8 mouse cellular contexts compared by ENCODE assay signal in the genomic region with DNA sequence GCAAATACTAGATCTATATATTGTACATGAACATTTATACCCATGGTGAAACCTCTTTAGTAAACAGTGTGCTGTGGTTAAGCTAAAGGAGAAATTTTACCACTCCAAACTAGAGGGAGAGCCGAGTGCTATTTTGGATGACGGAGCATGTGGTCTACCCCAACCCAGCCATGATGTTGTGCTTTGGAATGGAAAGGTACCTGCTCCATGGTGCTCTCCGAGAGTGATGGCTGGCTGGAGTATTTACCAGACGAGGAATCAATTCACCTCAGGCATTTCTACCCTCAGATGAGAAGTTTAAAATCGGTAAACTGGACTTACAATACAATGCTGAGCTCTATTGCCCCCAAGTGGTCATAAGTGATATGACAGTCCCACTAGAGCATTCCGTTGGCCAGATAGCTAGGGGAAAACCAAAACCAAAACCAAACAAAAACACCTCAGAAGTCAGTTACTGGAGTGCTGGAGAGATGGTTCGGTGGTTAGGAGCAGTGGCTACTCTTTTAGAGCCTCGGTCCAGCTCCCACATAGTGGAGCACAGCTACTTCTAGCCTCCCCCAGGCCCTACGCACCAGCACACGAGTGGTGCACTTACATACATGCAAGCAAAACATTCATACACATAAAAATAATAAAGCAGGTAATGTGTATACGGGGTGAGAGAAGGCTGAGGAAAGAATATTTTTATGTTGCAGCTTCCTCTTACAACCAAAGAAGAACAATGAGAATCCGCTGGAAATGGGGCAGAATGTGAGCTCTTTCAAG.
DNase-seq lines count a peak whose midpoint lies in the region; ATAC-seq lines count a peak whose summit lies in the region.

No protein-coding gene starts in this region.

- ATAC-seq in limb, embryonic 11.5 days (ENCODE audit: insufficient number of reproducible peaks, low FRiP score, low TSS enrichment, low read depth): no peak

- 64% methylated on average over 12 of the region's 12 CpGs for WGBS in limb, embryonic 11.5 days

- H3K27ac ChIP-seq in limb, embryonic 11.5 days (replicated peaks; ENCODE audit: low read depth, low read length): no peak overlapping the region

- peak; percentile 59 for DNase-seq in ovary, postnatal 14 days (ENCODE audit: low spot score)
- DNase-seq in ovary, postnatal 36 days (ENCODE audit: low spot score): no peak
- peak; percentile 36 for DNase-seq in adrenal gland, adult 8-10 months
- peak; percentile 34 for DNase-seq in embryo, embryonic 11.5 days (ENCODE audit: low read depth, low spot score)
- peak; percentile 87 for DNase-seq in induced T-regulatory cell, adult 2 months (ENCODE audit: low read depth)
- peak; percentile 60 for DNase-seq in limb, embryonic 11.5 days (ENCODE audit: low spot score)
- DNase-seq in neural tube, embryonic 10.5 days (ENCODE audit: extremely low spot score, low spot score): peak; percentile 41
- peak; percentile 48 for DNase-seq in thymus, postnatal 4 days

- no peak overlapping the region for H3K9ac ChIP-seq in limb, embryonic 11.5 days (ENCODE audit: low read length)

- no peaks in the 10 kb centered on the region for H3K9me3 ChIP-seq in limb, embryonic 11.5 days (ENCODE audit: control insufficient read depth, low read length)

- H3K4me2 ChIP-seq in limb, embryonic 11.5 days (ENCODE audit: low read depth, severe bottlenecking): no peak overlapping the region

- no peak overlapping the region for H3K4me3 ChIP-seq in limb, embryonic 11.5 days (ENCODE audit: low read depth, low read length)

- no peaks in the 10 kb centered on the region for H3K4me1 ChIP-seq in limb, embryonic 11.5 days (ENCODE audit: control insufficient read depth, insufficient read depth, low read length)

- H3K27me3 ChIP-seq in limb, embryonic 11.5 days (ENCODE audit: control insufficient read depth, insufficient read depth, low read length): no peaks in the 10 kb centered on the region

- no peaks in the 10 kb centered on the region for H3K36me3 ChIP-seq in limb, embryonic 11.5 days (ENCODE audit: control insufficient read depth, insufficient read depth, low read length)
